Mouse (Mus musculus): ENCODE results near the gene Thoc3. TPM values are rescaled to one million over a fixed set of nuclear protein-coding genes. Genes with fewer than 3 reads are reported as not detected.

Thoc3 gene
- polyA plus RNA-seq, 1 experiment from 2014 or later: 83.4 TPM

- ATAC-seq (replicated peaks; ENCODE audit: low FRiP score, low read depth): no peak
These were observed 32.0 kb downstream of the Thoc3 start for GRCm38 (mm10) chr13:54436666-54437065.

GRCm38 (mm10) chr13:54431161-54431560, 37.5 kb downstream of the Thoc3 start:
- Histone ChIP-seq H3K9ac (ENCODE audit: low read depth, low read length) (no peak overlapping the region), H3K9me3 (replicated peaks; ENCODE audit: low read length) (no peaks in the 10 kb centered on the region), H3K27ac (no peak overlapping the region), H3K4me3 (replicated peaks; ENCODE audit: low read depth, low read length) (no peak overlapping the region), H3K36me3 (ENCODE audit: insufficient read depth, low read length) (no peaks in the 10 kb centered on the region), H3K4me1 (replicated peaks; ENCODE audit: insufficient read depth, low read length) (no peaks in the 10 kb centered on the region), H3K27me3 (ENCODE audit: insufficient read depth, low read length) (no peaks in the 10 kb centered on the region), H3K4me2 (ENCODE audit: low read length) (no peak overlapping the region)
- ATAC-seq (replicated peaks; ENCODE audit: low FRiP score, low read depth) (0 out of 2 replicates have a peak, but pooled peaks have one; percentile 17), DNase-seq (ENCODE audit: low spot score) (no peak)
- no peak for TF ChIP-seq CTCF (IDR thresholded peaks at IDR 0.05; ENCODE audit: low read depth)
- 84% methylated on average over 9 of the region's 9 CpGs for WGBS

More at GRCm38 (mm10) chr13:54436666-54437065, 32.0 kb downstream of the Thoc3 start:
- peak; percentile 71 for DNase-seq (ENCODE audit: low spot score)
- H3K27me3 ChIP-seq (ENCODE audit: insufficient read depth, low read length): no peaks in the 10 kb centered on the region
- H3K9ac ChIP-seq (ENCODE audit: low read depth, low read length): no peak overlapping the region
- H3K27ac ChIP-seq: no peak overlapping the region
- no peaks in the 10 kb centered on the region for H3K36me3 ChIP-seq (ENCODE audit: insufficient read depth, low read length)
- 60% methylated on average over 5 of the region's 5 CpGs for WGBS
- H3K4me3 ChIP-seq (replicated peaks; ENCODE audit: low read depth, low read length): no peak overlapping the region
- no peaks in the 10 kb centered on the region for H3K9me3 ChIP-seq (replicated peaks; ENCODE audit: low read length)
- H3K4me1 ChIP-seq (replicated peaks; ENCODE audit: insufficient read depth, low read length): no peaks in the 10 kb centered on the region
- no peak for TF ChIP-seq CTCF (IDR thresholded peaks at IDR 0.05; ENCODE audit: low read depth)
- H3K4me2 ChIP-seq (ENCODE audit: low read length): no peak overlapping the region

GRCm38 (mm10) chr13:54430051-54430450, 38.6 kb downstream of the Thoc3 start:
- Histone ChIP-seq H3K36me3 (ENCODE audit: insufficient read depth, low read length) (no peaks in the 10 kb centered on the region), H3K9me3 (replicated peaks; ENCODE audit: low read length) (no peaks in the 10 kb centered on the region)
- WGBS: 27% methylated on average over 2 of the region's 2 CpGs

GRCm38 (mm10) chr13:54428771-54429170, 39.9 kb downstream of the Thoc3 start:
- H3K9me3 ChIP-seq (replicated peaks; ENCODE audit: low read length): no peaks in the 10 kb centered on the region
- no peak overlapping the region for H3K4me2 ChIP-seq (ENCODE audit: low read length)
- ATAC-seq (replicated peaks; ENCODE audit: low FRiP score, low read depth) (no peak), DNase-seq (ENCODE audit: low spot score) (no peak)
- H3K27me3 ChIP-seq (ENCODE audit: insufficient read depth, low read length): no peaks in the 10 kb centered on the region
- no peaks in the 10 kb centered on the region for H3K36me3 ChIP-seq (ENCODE audit: insufficient read depth, low read length)
- H3K4me3 ChIP-seq (replicated peaks; ENCODE audit: low read depth, low read length): no peak overlapping the region
- no peak overlapping the region for H3K27ac ChIP-seq
- no peak for TF ChIP-seq CTCF (IDR thresholded peaks at IDR 0.05; ENCODE audit: low read depth)
- WGBS: 79% methylated on average over 3 of the region's 3 CpGs
- no peak overlapping the region for H3K9ac ChIP-seq (ENCODE audit: low read depth, low read length)
- no peaks in the 10 kb centered on the region for H3K4me1 ChIP-seq (replicated peaks; ENCODE audit: insufficient read depth, low read length)

More at GRCm38 (mm10) chr13:54430051-54430450, 38.6 kb downstream of the Thoc3 start:
- no peak for ATAC-seq (replicated peaks; ENCODE audit: low FRiP score, low read depth)
- DNase-seq (ENCODE audit: low spot score): no peak
- no peak overlapping the region for H3K27ac ChIP-seq
- H3K4me2 ChIP-seq (ENCODE audit: low read length): no peak overlapping the region
- no peak overlapping the region for H3K4me3 ChIP-seq (replicated peaks; ENCODE audit: low read depth, low read length)
- H3K4me1 ChIP-seq (replicated peaks; ENCODE audit: insufficient read depth, low read length): no peaks in the 10 kb centered on the region
- H3K9ac ChIP-seq (ENCODE audit: low read depth, low read length): no peak overlapping the region
- no peaks in the 10 kb centered on the region for H3K27me3 ChIP-seq (ENCODE audit: insufficient read depth, low read length)
- TF ChIP-seq CTCF (IDR thresholded peaks at IDR 0.05; ENCODE audit: low read depth): no peak

- DNase-seq (ENCODE audit: low spot score): no peak
- Histone ChIP-seq H3K27ac (no peak overlapping the region), H3K9ac (ENCODE audit: low read depth, low read length) (no peak overlapping the region), H3K4me2 (ENCODE audit: low read length) (no peak overlapping the region), H3K27me3 (ENCODE audit: insufficient read depth, low read length) (no peaks in the 10 kb centered on the region), H3K4me3 (replicated peaks; ENCODE audit: low read depth, low read length) (no peak overlapping the region), H3K4me1 (replicated peaks; ENCODE audit: insufficient read depth, low read length) (no peaks in the 10 kb centered on the region), H3K36me3 (ENCODE audit: insufficient read depth, low read length) (no peaks in the 10 kb centered on the region), H3K9me3 (replicated peaks; ENCODE audit: low read length) (no peaks in the 10 kb centered on the region)
- ATAC-seq (replicated peaks; ENCODE audit: low FRiP score, low read depth): no peak
- TF ChIP-seq CTCF (IDR thresholded peaks at IDR 0.05; ENCODE audit: low read depth): no peak
- 69% methylated on average over 10 of the region's 10 CpGs for WGBS
These were observed 41.6 kb downstream of the Thoc3 start for GRCm38 (mm10) chr13:54426781-54427655.

GRCm38 (mm10) chr13:54425269-54425668, 43.4 kb downstream of the Thoc3 start:
- Histone ChIP-seq H3K4me3 (replicated peaks; ENCODE audit: low read depth, low read length) (no peak overlapping the region), H3K4me1 (replicated peaks; ENCODE audit: insufficient read depth, low read length) (no peaks in the 10 kb centered on the region), H3K4me2 (ENCODE audit: low read length) (no peak overlapping the region), H3K9me3 (replicated peaks; ENCODE audit: low read length) (no peaks in the 10 kb centered on the region), H3K36me3 (ENCODE audit: insufficient read depth, low read length) (no peaks in the 10 kb centered on the region), H3K27me3 (ENCODE audit: insufficient read depth, low read length) (no peaks in the 10 kb centered on the region), H3K27ac (peak overlapping the region; percentile 81), H3K9ac (ENCODE audit: low read depth, low read length) (no peak overlapping the region)
- ATAC-seq (replicated peaks; ENCODE audit: low FRiP score, low read depth): peak; percentile 94
- peak; percentile 68 for DNase-seq (ENCODE audit: low spot score)
- WGBS: 50% methylated on average over 2 of the region's 2 CpGs
- TF ChIP-seq CTCF (IDR thresholded peaks at IDR 0.05; ENCODE audit: low read depth): no peak

Measured in kidney, postnatal 0 days (tissue).